Mouse (Mus musculus) C2C12 (cell line): ENCODE measurements around the gene Cacng5. TPM values are rescaled to one million over a fixed set of nuclear protein-coding genes. Genes with fewer than 3 reads are reported as not detected.

Experiments
- H3K27me3 ChIP-seq: one replicate; pipeline ENCODE4 v1.6.1; 2011; ENCODE audit not compliant: control insufficient read depth, insufficient read depth, insufficient read length
- H3K36me3 ChIP-seq: one replicate; pipeline ENCODE4 v1.6.1; 2011; ENCODE audit not compliant: control insufficient read depth, insufficient read depth
- H3K4me3 ChIP-seq: one replicate; pipeline ENCODE4 v1.5.1; 2011; ENCODE audit warnings: mild to moderate bottlenecking, control low read depth; ENCODE audit not compliant: poor library complexity, insufficient read depth, severe bottlenecking
- H3K79me2 ChIP-seq: one replicate; pipeline ENCODE4 v1.6.1; 2011; ENCODE audit not compliant: control insufficient read depth, insufficient read depth
- H3K79me3 ChIP-seq: one replicate; pipeline ENCODE4 v1.6.1; 2011; ENCODE audit warnings: low read depth, control low read depth
- H3ac ChIP-seq: one replicate; pipeline ENCODE3; 2011; ENCODE audit warnings: low read depth; ENCODE audit not compliant: control insufficient read depth, insufficient read length
- CEBPB ChIP-seq: IDR thresholded peaks from one replicate; pipeline ENCODE4 v1.6.1; 2011; ENCODE audit warnings: low read depth, mild to moderate bottlenecking, control low read depth, moderate library complexity
- CTCF ChIP-seq: IDR thresholded peaks from one replicate; pipeline ENCODE4 v1.5.1; 2011; ENCODE audit not compliant: control insufficient read depth, insufficient read depth, insufficient read length
- FOSL1 ChIP-seq: IDR thresholded peaks from one replicate; pipeline ENCODE4 v1.8.0; 2011; ENCODE audit warnings: mild to moderate bottlenecking, low read length; ENCODE audit not compliant: poor library complexity, insufficient read depth, severe bottlenecking
- MAX ChIP-seq: IDR thresholded peaks from one replicate; pipeline ENCODE4 v1.6.1; 2011; ENCODE audit warnings: mild to moderate bottlenecking, control low read depth
- MYOD1 ChIP-seq: IDR thresholded peaks from one replicate; pipeline ENCODE4 v1.6.1; 2011; ENCODE audit warnings: low read depth; ENCODE audit not compliant: control insufficient read depth, insufficient read length
- MYOG ChIP-seq: IDR thresholded peaks from one replicate; pipeline ENCODE4 v1.6.1; 2011; ENCODE audit not compliant: control insufficient read depth, insufficient read length; ENCODE audit errors: extremely low read depth
- USF1 ChIP-seq: IDR thresholded peaks from one replicate; pipeline ENCODE4 v1.6.1; 2011; ENCODE audit warnings: low read depth, mild to moderate bottlenecking, control low read depth, moderate library complexity
- polyA plus RNA-seq: library from polyadenylated mRNA; unstranded; fragments of >200 nt; fragmentation: generic; extraction: Trizol; gene quantifications from one replicate; pipeline ENCODE4 v1.2.1, GENCODE M21; 2012; ENCODE audit warnings: missing spikeins

Cacng5 gene
- polyA plus RNA-seq, 1 experiment, result not detected

- TF ChIP-seq CEBPB, result no peak
- TF ChIP-seq CTCF, result no peak
- no peak for TF ChIP-seq MYOD1
- TF ChIP-seq MYOG, result no peak
- TF ChIP-seq MAX, result no peak
- TF ChIP-seq FOSL1, result no peak
- no peak for TF ChIP-seq USF1
- Histone ChIP-seq H3K36me3 (peaks cover 43% of the 10 kb centered on the region), H3K4me3 (no peak overlapping the region), H3ac (no peak overlapping the region), H3K79me3 (no peaks in the 10 kb centered on the region), H3K27me3 (no peaks in the 10 kb centered on the region), H3K79me2 (no peaks in the 10 kb centered on the region)
These were observed 35.4 kb upstream of the Cacng5 start for GRCm38 (mm10) chr11:107950211-107950610.

- peaks cover 39% of the 10 kb centered on the region for H3K36me3 ChIP-seq
- TF ChIP-seq MYOD1, result no peak
- no peak for TF ChIP-seq FOSL1
- no peak for TF ChIP-seq CEBPB
- H3K4me3 ChIP-seq, result no peak overlapping the region
- H3K79me3 ChIP-seq, result no peaks in the 10 kb centered on the region
- no peaks in the 10 kb centered on the region for H3K27me3 ChIP-seq
- no peaks in the 10 kb centered on the region for H3K79me2 ChIP-seq
- H3ac ChIP-seq, result no peak overlapping the region
These were observed 33.1 kb upstream of the Cacng5 start for GRCm38 (mm10) chr11:107947951-107948350.

DNA sequence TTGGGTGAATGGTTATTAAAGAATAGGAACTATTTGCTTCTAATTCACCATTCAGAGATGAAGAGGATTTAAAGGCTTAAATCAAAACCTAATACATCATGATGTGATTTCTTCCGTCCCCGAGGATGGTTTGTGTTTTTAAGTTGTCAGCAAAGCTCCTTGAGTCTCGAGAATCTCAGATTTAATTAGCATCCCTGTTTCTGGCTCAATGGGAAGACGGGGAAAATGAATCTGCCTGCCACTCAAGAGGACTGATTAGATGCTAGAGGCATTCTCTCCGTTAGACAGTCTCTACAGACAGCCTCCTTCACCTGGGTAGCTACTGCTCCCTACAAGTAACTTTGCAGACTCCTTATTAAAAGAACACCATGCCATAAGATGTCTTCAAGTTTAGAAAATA, 32.0 kb upstream of the Cacng5 start:
- Histone ChIP-seq H3ac (no peak overlapping the region), H3K4me3 (no peak overlapping the region), H3K79me3 (no peaks in the 10 kb centered on the region), H3K79me2 (no peaks in the 10 kb centered on the region), H3K36me3 (peaks cover 37% of the 10 kb centered on the region), H3K27me3 (no peaks in the 10 kb centered on the region)
- TF ChIP-seq FOSL1, result no peak
- no peak for TF ChIP-seq USF1
- TF ChIP-seq MAX, result no peak
- TF ChIP-seq CEBPB, result no peak
- TF ChIP-seq CTCF, result no peak
- no peak for TF ChIP-seq MYOG
- no peak for TF ChIP-seq MYOD1

GRCm38 (mm10) chr11:107936929-107937328, 22.1 kb upstream of the Cacng5 start:
- Histone ChIP-seq H3ac (no peak overlapping the region), H3K36me3 (peaks cover 17% of the 10 kb centered on the region)
- no peak for TF ChIP-seq CTCF
- no peak for TF ChIP-seq USF1
- TF ChIP-seq MYOG, result no peak
- no peak for TF ChIP-seq CEBPB
- TF ChIP-seq MAX, result no peak
- TF ChIP-seq FOSL1, result no peak
- no peak for TF ChIP-seq MYOD1

GRCm38 (mm10) chr11:107931721-107932120, 16.9 kb upstream of the Cacng5 start:
- H3K27me3 ChIP-seq, result no peaks in the 10 kb centered on the region
- H3K4me3 ChIP-seq, result no peak overlapping the region
- no peak for TF ChIP-seq CEBPB

More at GRCm38 (mm10) chr11:107936929-107937328, 22.1 kb upstream of the Cacng5 start:
- Histone ChIP-seq H3K79me2 (no peaks in the 10 kb centered on the region), H3K4me3 (no peak overlapping the region), H3K79me3 (no peaks in the 10 kb centered on the region), H3K27me3 (no peaks in the 10 kb centered on the region)

GRCm38 (mm10) chr11:107931288-107931687, 16.4 kb upstream of the Cacng5 start:
- Histone ChIP-seq H3K27me3 (no peaks in the 10 kb centered on the region), H3K79me3 (no peaks in the 10 kb centered on the region), H3K4me3 (no peak overlapping the region), H3K36me3 (no peaks in the 10 kb centered on the region), H3K79me2 (no peaks in the 10 kb centered on the region), H3ac (no peak overlapping the region)
- no peak for TF ChIP-seq USF1
- TF ChIP-seq FOSL1, result no peak
- TF ChIP-seq MYOG, result no peak
- TF ChIP-seq CEBPB, result no peak
- TF ChIP-seq MYOD1, result no peak
- no peak for TF ChIP-seq MAX
- no peak for TF ChIP-seq CTCF

More at GRCm38 (mm10) chr11:107931721-107932120, 16.9 kb upstream of the Cacng5 start:
- Histone ChIP-seq H3K79me3 (no peaks in the 10 kb centered on the region), H3ac (no peak overlapping the region), H3K36me3 (no peaks in the 10 kb centered on the region), H3K79me2 (no peaks in the 10 kb centered on the region)
